Mouse (Mus musculus): ENCODE data around the gene Mindy4. TPM values are rescaled to one million over a fixed set of nuclear protein-coding genes. Genes with fewer than 3 reads are reported as not detected.

The Mindy4 gene
- polyA plus RNA-seq, 1 experiment from 2014 or later = 5.0 TPM

DNA sequence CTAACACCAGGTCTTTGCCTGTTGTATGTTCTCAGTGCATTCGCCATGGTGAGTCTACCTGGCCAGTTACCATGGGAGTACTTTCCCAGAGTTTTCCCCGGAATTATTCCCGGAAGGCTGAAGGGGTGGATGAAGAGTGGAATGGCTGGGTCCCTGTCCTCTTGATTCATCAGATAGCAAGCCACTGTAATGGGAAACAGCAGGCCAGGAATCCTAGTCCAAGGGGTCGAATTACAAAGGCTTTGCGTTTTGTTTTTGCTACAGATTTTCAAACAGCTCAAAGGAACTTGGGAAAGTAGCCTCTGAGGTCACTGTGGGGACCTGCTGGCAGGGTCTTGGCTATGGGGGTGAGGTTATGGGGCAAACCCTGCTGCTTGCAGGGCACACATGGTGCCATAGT lies 108.8 kb downstream of the Mindy4 start:
- ATAC-seq (ENCODE audit: extremely low read depth, insufficient number of reproducible peaks, low FRiP score, low TSS enrichment) = no peak
- WGBS = 51% methylated on average over 5 of the region's 5 CpGs

DNA sequence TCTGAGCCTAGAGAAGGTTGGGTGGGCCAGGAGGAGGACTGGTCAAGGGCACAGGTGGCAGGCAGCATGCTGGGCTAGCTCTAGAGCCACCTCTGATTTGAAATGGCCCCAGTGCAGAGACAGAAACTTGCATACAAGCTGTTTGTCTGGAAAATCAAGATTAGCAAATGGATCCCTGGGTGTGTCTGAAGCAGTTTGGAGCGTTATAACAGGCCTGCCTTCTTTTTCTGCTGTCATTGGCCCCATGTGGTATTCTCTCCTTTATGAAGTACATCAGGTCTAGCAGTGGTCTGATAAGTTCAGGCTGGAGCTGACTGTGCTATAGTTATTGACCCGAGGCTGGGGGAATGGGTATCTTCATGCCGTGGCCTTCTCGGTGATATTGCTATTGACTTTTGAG lies 110.7 kb downstream of the Mindy4 start:
- no peak for ATAC-seq (ENCODE audit: extremely low read depth, insufficient number of reproducible peaks, low FRiP score, low TSS enrichment)
- Histone ChIP-seq H3K9ac (no peak overlapping the region), H3K9me3 (no peaks in the 10 kb centered on the region), H3K27me3 (replicated peaks) (0 out of 2 replicates have a peak, but pooled peaks cover 7% of the 10 kb centered on the region), H3K4me1 (peaks cover 10% of the 10 kb centered on the region), H3K27ac (replicated peaks) (no peak overlapping the region), H3K36me3 (peaks cover 7% of the 10 kb centered on the region; the same call in 1 of the 2 replicates), H3K4me2 (no peak overlapping the region), H3K4me3 (no peak overlapping the region)
- 72% methylated on average over 4 of the region's 4 CpGs for WGBS

More for the DNA sequence above, 108.8 kb downstream of the Mindy4 start:
- no peak overlapping the region for H3K4me2 ChIP-seq
- H3K36me3 ChIP-seq = peaks cover 7% of the 10 kb centered on the region; the same call in 1 of the 2 replicates
- H3K4me1 ChIP-seq = peaks cover 5% of the 10 kb centered on the region; the same call in 1 of the 2 replicates
- no peak overlapping the region for H3K9ac ChIP-seq
- H3K27me3 ChIP-seq (replicated peaks) = peaks cover 14% of the 10 kb centered on the region
- H3K27ac ChIP-seq (replicated peaks) = no peak overlapping the region
- no peaks in the 10 kb centered on the region for H3K9me3 ChIP-seq
- no peak overlapping the region for H3K4me3 ChIP-seq

DNA sequence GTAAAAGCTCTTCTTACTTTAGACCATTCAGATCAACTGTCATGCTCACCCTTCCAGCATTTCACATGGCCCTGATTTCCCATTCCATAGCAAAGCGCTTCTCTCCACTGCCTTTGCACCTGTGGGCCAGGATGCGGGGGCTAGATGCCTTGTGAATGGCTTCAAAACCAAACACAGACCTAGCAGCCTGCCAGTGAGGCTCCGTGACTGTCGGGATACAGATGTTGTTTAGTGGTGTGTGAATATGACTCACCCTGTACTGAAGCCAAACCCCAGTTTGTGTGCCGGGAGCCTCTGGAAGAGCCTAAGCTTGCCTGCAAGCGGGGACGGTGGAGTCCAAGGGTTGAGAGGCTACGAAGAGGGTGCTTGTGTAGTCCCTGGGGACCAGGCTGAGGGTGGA lies 111.4 kb downstream of the Mindy4 start:
- Histone ChIP-seq H3K4me3 (no peak overlapping the region), H3K27me3 (replicated peaks) (0 out of 2 replicates have a peak, but pooled peaks cover 7% of the 10 kb centered on the region), H3K9ac (no peak overlapping the region), H3K36me3 (peaks cover 7% of the 10 kb centered on the region; the same call in 1 of the 2 replicates), H3K4me1 (peaks cover 17% of the 10 kb centered on the region), H3K4me2 (no peak overlapping the region), H3K27ac (replicated peaks) (no peak overlapping the region), H3K9me3 (no peaks in the 10 kb centered on the region)
- WGBS = 80% methylated on average over 8 of the region's 8 CpGs
- no peak for ATAC-seq (ENCODE audit: extremely low read depth, insufficient number of reproducible peaks, low FRiP score, low TSS enrichment)

DNA sequence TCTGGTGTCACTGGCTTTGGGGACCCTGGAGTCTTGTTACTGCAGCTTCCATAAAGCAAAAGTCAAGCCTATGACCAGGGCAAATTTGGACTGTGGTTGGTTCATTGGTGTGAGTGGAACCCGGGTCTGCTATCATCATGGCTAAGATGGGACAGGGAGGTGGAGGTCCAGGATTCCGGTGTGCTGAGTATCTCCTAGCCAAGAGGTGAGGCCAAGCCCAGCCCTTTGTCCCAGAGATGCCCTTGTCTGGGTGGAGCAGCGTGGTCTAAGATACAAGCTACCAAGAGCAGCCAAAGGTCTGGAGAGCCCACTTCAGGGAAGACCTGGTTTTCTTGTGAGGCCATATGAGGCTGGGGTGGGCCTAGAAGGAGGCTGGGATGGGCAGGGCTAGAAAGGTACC lies 115.4 kb downstream of the Mindy4 start:
- Histone ChIP-seq H3K27ac (replicated peaks) (0 out of 2 replicates have a peak overlapping the region, but pooled peaks have one; percentile 48), H3K4me1 (peaks cover 34% of the 10 kb centered on the region), H3K4me3 (no peak overlapping the region), H3K4me2 (no peak overlapping the region), H3K27me3 (replicated peaks) (0 out of 2 replicates have a peak, but pooled peaks cover 2% of the 10 kb centered on the region), H3K9ac (no peak overlapping the region), H3K36me3 (no peaks in the 10 kb centered on the region), H3K9me3 (no peaks in the 10 kb centered on the region)
- 83% methylated on average over 3 of the region's 3 CpGs for WGBS
- no peak for ATAC-seq (ENCODE audit: extremely low read depth, insufficient number of reproducible peaks, low FRiP score, low TSS enrichment)

DNA sequence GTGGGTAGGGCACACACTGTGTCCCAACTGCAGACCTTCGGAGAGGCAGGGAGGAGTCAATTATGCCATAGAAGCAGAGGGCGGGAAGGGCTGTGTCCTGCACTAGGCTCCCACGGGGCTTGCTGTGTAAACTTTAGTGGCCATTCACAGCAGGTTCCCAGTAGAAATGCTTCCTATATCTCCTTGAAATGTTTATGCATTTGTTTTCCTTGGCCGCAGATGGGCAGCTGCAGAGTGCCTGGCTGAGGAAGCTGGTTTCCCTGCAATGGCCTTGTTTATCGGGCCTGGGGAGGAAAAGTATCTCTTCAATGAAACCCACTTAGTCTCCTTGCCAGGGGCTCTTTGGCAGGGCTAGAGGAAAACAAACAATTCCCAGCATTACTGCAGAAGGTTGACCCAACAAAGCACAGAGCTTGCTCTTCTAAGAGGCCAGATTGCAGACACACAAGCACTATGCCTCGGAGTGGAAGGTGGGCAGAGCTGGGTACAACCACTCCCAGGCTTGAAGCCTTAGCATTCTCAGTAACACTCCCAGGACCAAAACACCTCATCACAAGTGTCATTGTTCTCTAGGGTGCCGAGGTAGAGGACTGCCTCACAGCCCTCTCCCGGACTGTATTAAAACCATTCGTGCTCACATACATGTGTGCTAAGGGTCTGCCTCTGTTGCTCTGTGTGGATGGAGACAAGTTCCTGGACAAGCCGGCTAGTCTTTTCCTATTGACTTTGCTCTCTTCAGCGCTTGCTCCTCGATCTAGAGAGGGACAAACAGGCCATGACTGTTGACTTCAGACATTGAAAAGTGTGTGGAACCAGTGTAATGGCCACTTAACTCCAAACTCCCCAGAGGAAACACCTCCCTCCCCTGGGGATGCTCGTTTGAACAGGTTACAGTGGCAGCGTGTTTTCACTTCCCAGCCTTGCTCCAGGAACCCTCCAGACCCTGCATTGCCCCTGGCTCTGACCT lies 116.7 kb downstream of the Mindy4 start:
- Histone ChIP-seq H3K4me3 (no peak overlapping the region), H3K9me3 (no peaks in the 10 kb centered on the region), H3K27ac (replicated peaks) (peak overlapping the region; percentile 61), H3K27me3 (replicated peaks) (no peaks in the 10 kb centered on the region), H3K9ac (no peak overlapping the region), H3K36me3 (no peaks in the 10 kb centered on the region), H3K4me2 (no peak overlapping the region), H3K4me1 (peaks cover 38% of the 10 kb centered on the region)
- 56% methylated on average over 14 of the region's 14 CpGs for WGBS
- ATAC-seq (ENCODE audit: extremely low read depth, insufficient number of reproducible peaks, low FRiP score, low TSS enrichment) = no peak; the same call in 1 of the 2 replicates

DNA sequence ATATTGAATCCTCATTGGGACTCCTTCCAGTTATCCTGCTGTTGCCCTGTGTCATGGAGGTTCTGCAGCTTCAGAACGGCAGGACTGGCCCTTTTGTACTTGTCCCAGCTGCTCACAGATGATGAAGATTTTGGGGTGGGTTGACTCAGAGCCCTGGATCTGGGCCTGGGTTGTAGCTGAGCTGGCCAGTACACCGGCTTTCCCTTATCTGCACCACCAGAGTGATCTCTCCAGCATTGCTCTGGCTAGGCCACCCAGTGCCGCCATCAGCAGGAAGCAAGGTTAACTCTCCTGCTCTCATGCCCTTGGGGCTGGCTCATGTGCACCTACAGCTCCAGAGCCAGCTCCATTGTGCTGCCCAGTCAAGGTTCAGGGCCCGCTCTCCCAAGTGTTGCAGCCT lies 117.7 kb downstream of the Mindy4 start:
- no peak overlapping the region for H3K9ac ChIP-seq
- H3K4me2 ChIP-seq = no peak overlapping the region
- WGBS = 50% methylated on average over 4 of the region's 4 CpGs
- peak; percentile 22; the same call in 1 of the 2 replicates for ATAC-seq (ENCODE audit: extremely low read depth, insufficient number of reproducible peaks, low FRiP score, low TSS enrichment)
- no peaks in the 10 kb centered on the region for H3K36me3 ChIP-seq
- no peaks in the 10 kb centered on the region for H3K27me3 ChIP-seq (replicated peaks)
- no peaks in the 10 kb centered on the region for H3K9me3 ChIP-seq
- H3K4me3 ChIP-seq = no peak overlapping the region
- peaks cover 38% of the 10 kb centered on the region for H3K4me1 ChIP-seq
- H3K27ac ChIP-seq (replicated peaks) = 0 out of 2 replicates have a peak overlapping the region, but pooled peaks have one; percentile 17

DNA sequence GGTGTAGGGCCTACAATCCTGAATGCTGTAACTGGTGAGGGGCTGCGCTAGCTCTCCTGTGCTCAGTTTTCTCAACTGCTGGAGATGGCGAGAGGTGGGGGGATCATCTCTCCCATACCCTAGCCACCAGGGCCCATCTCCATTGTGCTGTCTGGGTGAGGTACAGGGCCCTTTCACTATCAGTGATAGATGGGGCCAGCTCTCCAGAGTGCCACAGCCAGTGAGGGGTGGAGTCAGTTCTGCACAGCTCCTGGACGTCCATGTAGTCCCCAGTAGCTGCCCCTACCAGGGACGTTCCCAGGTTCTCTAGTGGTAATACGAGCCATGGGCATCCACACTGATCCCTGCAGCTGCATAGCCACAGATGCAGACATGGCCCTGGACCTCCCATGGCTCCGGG lies 118.3 kb downstream of the Mindy4 start:
- H3K27ac ChIP-seq (replicated peaks) = no peak overlapping the region

DNA sequence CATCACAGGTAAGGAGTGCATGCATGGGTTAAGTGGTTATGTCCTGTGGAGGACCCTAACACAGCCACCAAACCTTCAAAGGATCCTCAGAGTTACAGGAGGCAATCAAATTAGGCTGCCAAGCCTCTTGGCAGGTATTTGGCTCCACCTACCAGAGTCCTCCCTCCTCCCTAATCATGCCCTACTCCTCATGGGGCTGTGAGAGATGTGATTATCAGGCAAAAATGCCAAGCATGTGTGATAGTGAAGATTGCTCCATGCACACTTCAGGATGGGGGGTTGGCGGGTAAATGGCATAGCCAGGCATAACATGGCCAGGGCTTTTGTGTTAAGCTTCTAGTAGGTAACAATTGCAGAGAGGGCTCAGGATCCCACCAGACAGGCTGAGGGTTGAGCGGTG lies 119.8 kb downstream of the Mindy4 start:
- ATAC-seq (ENCODE audit: extremely low read depth, insufficient number of reproducible peaks, low FRiP score, low TSS enrichment) = no peak
- H3K27me3 ChIP-seq (replicated peaks) = no peaks in the 10 kb centered on the region; the same call in 1 of the 2 replicates
- no peaks in the 10 kb centered on the region for H3K9me3 ChIP-seq
- no peak overlapping the region for H3K4me2 ChIP-seq
- H3K36me3 ChIP-seq = no peaks in the 10 kb centered on the region
- H3K27ac ChIP-seq (replicated peaks) = no peak overlapping the region
- no peak overlapping the region for H3K9ac ChIP-seq
- WGBS = 59% methylated on average over 2 of the region's 2 CpGs
- H3K4me3 ChIP-seq = no peak overlapping the region
- H3K4me1 ChIP-seq = peaks cover 58% of the 10 kb centered on the region

More for the DNA sequence above, 118.3 kb downstream of the Mindy4 start:
- H3K4me3 ChIP-seq = no peak overlapping the region
- no peaks in the 10 kb centered on the region for H3K36me3 ChIP-seq
- no peak overlapping the region for H3K9ac ChIP-seq
- no peak for ATAC-seq (ENCODE audit: extremely low read depth, insufficient number of reproducible peaks, low FRiP score, low TSS enrichment)
- H3K27me3 ChIP-seq (replicated peaks) = no peaks in the 10 kb centered on the region
- H3K4me1 ChIP-seq = peaks cover 43% of the 10 kb centered on the region
- no peaks in the 10 kb centered on the region for H3K9me3 ChIP-seq
- no peak overlapping the region for H3K4me2 ChIP-seq
- WGBS = 66% methylated on average over 6 of the region's 6 CpGs

DNA sequence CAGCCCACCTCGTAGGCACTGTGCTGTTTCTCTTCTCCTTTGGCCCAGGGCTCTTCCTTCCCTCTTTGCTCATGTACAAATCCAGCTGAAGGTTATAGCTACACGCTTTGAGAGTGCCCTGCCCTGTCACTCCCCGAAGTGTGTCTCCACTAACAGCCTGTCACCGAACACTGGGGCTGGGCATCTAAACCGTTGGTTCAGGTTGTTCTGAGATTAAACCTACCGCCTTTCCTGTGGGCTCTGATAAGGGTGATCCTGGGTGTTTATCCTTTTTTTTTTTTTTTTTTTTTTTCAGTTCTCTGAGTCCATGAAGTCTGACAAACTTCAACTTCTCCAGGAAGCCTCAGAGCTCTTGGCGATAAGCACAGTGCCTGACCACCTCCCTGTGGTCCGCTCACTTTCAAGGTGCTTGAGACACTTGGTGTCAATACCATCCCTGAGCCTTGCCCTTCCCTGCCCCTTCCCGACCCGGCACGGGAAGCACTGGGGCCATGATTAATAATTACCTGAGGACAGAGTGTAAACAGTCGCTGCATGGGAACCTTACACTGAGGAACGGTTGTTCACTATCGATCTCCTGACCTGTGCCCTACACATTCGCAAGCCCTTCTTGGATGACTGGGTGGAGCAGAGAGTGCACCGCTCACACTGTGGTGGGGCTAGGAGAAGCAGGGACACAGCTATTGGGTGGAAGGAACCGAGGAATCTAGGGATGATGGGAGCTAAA lies 120.9 kb downstream of the Mindy4 start:
- Histone ChIP-seq H3K36me3 (no peaks in the 10 kb centered on the region), H3K4me3 (no peak overlapping the region), H3K9ac (no peak overlapping the region), H3K4me1 (peaks cover 56% of the 10 kb centered on the region), H3K27ac (replicated peaks) (no peak overlapping the region), H3K9me3 (no peaks in the 10 kb centered on the region), H3K4me2 (no peak overlapping the region), H3K27me3 (replicated peaks) (peaks cover 3% of the 10 kb centered on the region; the same call in 1 of the 2 replicates)
- no peak for ATAC-seq (ENCODE audit: extremely low read depth, insufficient number of reproducible peaks, low FRiP score, low TSS enrichment)
- WGBS = 57% methylated on average over 17 of the region's 17 CpGs

DNA sequence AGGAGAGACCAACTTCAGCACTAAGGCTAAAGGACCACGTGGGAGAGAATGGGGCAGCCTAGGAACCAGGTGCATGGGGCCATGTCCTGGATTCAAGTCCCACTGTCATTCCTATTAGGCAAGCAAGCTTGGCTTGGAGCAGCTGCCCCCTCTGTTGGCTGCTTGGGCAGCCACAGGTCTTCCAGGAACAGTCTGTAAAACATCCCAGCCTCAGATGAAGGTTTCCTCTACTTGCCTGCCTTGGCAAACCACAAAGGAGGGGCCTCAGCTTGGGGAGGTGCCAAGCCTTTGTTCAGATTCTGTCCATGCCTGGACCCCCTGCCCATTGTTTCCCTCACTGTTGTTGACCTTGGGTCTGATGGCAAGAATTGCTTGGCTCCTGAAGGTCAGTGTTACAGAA lies 121.6 kb downstream of the Mindy4 start:
- peaks cover 50% of the 10 kb centered on the region for H3K4me1 ChIP-seq
- ATAC-seq (ENCODE audit: extremely low read depth, insufficient number of reproducible peaks, low FRiP score, low TSS enrichment) = no peak

DNA sequence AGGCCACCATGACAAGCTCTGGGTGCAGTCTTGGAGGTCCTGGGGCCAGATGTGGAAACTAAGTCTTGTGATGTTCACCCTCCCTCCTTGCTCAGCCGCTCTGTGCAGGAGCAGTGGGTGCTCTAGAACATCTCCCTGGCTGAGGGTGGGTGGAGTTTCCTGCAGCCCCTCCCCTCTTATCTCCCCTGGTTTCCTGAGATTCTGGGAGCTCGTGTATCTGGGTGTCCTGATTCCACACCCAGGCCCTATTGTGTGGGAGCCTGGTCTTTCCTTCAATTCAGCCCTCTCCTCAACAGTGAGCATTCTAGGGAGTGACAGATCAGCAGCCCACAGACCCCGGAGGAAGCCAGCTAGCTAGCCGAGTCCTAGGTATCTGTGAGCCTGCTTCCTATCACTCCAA lies 123.1 kb downstream of the Mindy4 start:
- Histone ChIP-seq H3K4me2 (no peak overlapping the region), H3K4me1 (peaks cover 48% of the 10 kb centered on the region), H3K9ac (no peak overlapping the region), H3K27me3 (replicated peaks) (peaks cover 20% of the 10 kb centered on the region; the same call in 1 of the 2 replicates), H3K36me3 (no peaks in the 10 kb centered on the region), H3K4me3 (no peak overlapping the region), H3K9me3 (no peaks in the 10 kb centered on the region), H3K27ac (replicated peaks) (peak overlapping the region; percentile 58; the same call in 1 of the 2 replicates)
- ATAC-seq (ENCODE audit: extremely low read depth, insufficient number of reproducible peaks, low FRiP score, low TSS enrichment) = no peak
- 34% methylated on average over 4 of the region's 4 CpGs for WGBS

More for the DNA sequence above, 121.6 kb downstream of the Mindy4 start:
- H3K36me3 ChIP-seq = no peaks in the 10 kb centered on the region
- peaks cover 10% of the 10 kb centered on the region; the same call in 1 of the 2 replicates for H3K27me3 ChIP-seq (replicated peaks)
- no peak overlapping the region for H3K4me2 ChIP-seq
- H3K27ac ChIP-seq (replicated peaks) = no peak overlapping the region
- H3K9ac ChIP-seq = no peak overlapping the region
- WGBS = 67% methylated on average over 1 of the region's 1 CpGs
- no peak overlapping the region for H3K4me3 ChIP-seq
- H3K9me3 ChIP-seq = no peaks in the 10 kb centered on the region

Measured in heart, embryonic 13.5 days (tissue).